In the genomic region with DNA sequence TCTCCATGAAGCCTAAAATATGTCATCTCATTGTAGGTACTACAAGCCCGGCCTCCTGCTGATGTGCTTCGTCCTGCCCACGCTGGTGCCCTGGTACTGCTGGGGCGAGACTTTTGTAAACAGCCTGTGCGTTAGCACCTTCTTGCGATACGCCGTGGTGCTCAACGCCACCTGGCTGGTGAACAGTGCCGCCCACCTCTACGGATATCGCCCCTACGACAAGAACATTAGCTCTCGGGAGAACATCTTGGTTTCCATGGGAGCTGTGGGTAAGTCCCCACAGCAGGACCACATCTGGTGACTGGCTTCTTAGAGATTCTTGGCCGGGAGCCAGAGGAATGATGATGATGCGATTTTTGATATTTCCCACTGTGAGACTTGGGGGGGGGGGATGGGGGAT, we compare ENCODE assay signal across 8 mouse cellular contexts. TPM values are rescaled to one million over a fixed set of nuclear protein-coding genes. Genes with fewer than 3 reads are reported as not detected.
DNase-seq lines count a peak whose midpoint lies in the region; ATAC-seq and TF ChIP-seq lines count a peak whose summit lies in the region.

No protein-coding gene starts in this region.

- DNase-seq in heart, embryonic 10.5 days (ENCODE audit: low spot score), result peak; percentile 58
- no peak for DNase-seq in heart, adult 2 months
- DNase-seq in CH12.LX (ENCODE audit: extremely low read depth), result no peak
- DNase-seq in thymus, postnatal 14 days, result no peak
- DNase-seq in thymus, postnatal 25 days, result no peak

- no peak overlapping the region for H3K4me3 ChIP-seq in heart, embryonic 10.5 days
- no peak overlapping the region for H3K4me3 ChIP-seq in heart, adult 2 months
- no peak overlapping the region for H3K4me3 ChIP-seq in CH12.LX (replicated peaks in 1 of 3; ENCODE audit: low read depth in 2 of 3, low read length in 2 of 3, poor library complexity in 1 of 3)
- no peak overlapping the region for H3K4me3 ChIP-seq in forebrain, embryonic 15.5 days
- no peak overlapping the region for H3K4me3 ChIP-seq in lung, embryonic 16.5 days (ENCODE audit: low read length)
- H3K4me3 ChIP-seq in heart, embryonic 12.5 days, result no peak overlapping the region

- no peak for TF ChIP-seq RAD21 in CH12.LX (IDR thresholded peaks at IDR 0.05; ENCODE audit: low read depth, low read length)

- H3K4me2 ChIP-seq in CH12.LX (ENCODE audit: insufficient read depth, low read depth, poor library complexity, severe bottlenecking), result no peak overlapping the region
- H3K4me2 ChIP-seq in forebrain, embryonic 15.5 days (replicated peaks), result 0 out of 2 replicates have a peak overlapping the region, but pooled peaks have one; percentile 6
- no peak overlapping the region for H3K4me2 ChIP-seq in lung, embryonic 16.5 days (ENCODE audit: low read depth, low read length)
- H3K4me2 ChIP-seq in heart, embryonic 12.5 days, result no peak overlapping the region

- no peak for TF ChIP-seq EP300 in heart, adult 2 months (IDR thresholded peaks at IDR 0.05; ENCODE audit: insufficient read depth, low read depth, low read length)
- TF ChIP-seq EP300 in CH12.LX (IDR thresholded peaks at IDR 0.05; ENCODE audit: low read length), result no peak

- in situ Hi-C loops in CH12.LX (cut with MboI; ENCODE audit: low pct_ligation_motif_present, low pct_unique_long_range_greater_than_20kb, low sequenced_read_pairs), result no loop called here

- no peaks in the 10 kb centered on the region for H3K9me3 ChIP-seq in heart, embryonic 10.5 days
- no peaks in the 10 kb centered on the region for H3K9me3 ChIP-seq in CH12.LX (replicated peaks; ENCODE audit: low read length)
- H3K9me3 ChIP-seq in forebrain, embryonic 15.5 days, result no peaks in the 10 kb centered on the region
- no peaks in the 10 kb centered on the region for H3K9me3 ChIP-seq in lung, embryonic 16.5 days (ENCODE audit: control insufficient read depth, low read length)
- H3K9me3 ChIP-seq in heart, embryonic 12.5 days (replicated peaks), result no peaks in the 10 kb centered on the region

- intact Hi-C loops in heart, adult 2 months (cut with DNase I), result no loop called here

- no peak for ATAC-seq in forebrain, embryonic 15.5 days (replicated peaks)
- ATAC-seq in lung, embryonic 16.5 days (ENCODE audit: low read depth), result peak; percentile 34; the same call in 1 of the 2 replicates
- ATAC-seq in heart, embryonic 12.5 days (ENCODE audit: insufficient number of reproducible peaks, low FRiP score), result no peak

- TF ChIP-seq POLR2A in heart, adult 2 months (IDR thresholded peaks at IDR 0.05; ENCODE audit: insufficient read depth, low read depth, low read length), result no peak
- no peak for TF ChIP-seq POLR2A in CH12.LX (IDR thresholded peaks at IDR 0.05; ENCODE audit: low read depth, low read length)

- WGBS in heart, embryonic 10.5 days, result 90% methylated on average over 16 of the region's 16 CpGs
- WGBS in heart, adult 2 months, result 79% methylated on average over 16 of the region's 16 CpGs
- 59% methylated on average over 16 of the region's 16 CpGs for WGBS in forebrain, embryonic 15.5 days
- WGBS in lung, embryonic 16.5 days, result 40% methylated on average over 16 of the region's 16 CpGs
- WGBS in heart, embryonic 12.5 days, result 85% methylated on average over 16 of the region's 16 CpGs

- 0 out of 2 replicates have a peak, but pooled peaks cover 4% of the 10 kb centered on the region for H3K27me3 ChIP-seq in heart, embryonic 10.5 days (ENCODE audit: insufficient read depth, poor library complexity, severe bottlenecking)
- no peaks in the 10 kb centered on the region for H3K27me3 ChIP-seq in heart, adult 2 months (ENCODE audit: control insufficient read depth, insufficient read depth, low read length)
- H3K27me3 ChIP-seq in CH12.LX (replicated peaks), result no peaks in the 10 kb centered on the region
- H3K27me3 ChIP-seq in forebrain, embryonic 15.5 days, result no peaks in the 10 kb centered on the region
- no peaks in the 10 kb centered on the region for H3K27me3 ChIP-seq in lung, embryonic 16.5 days (ENCODE audit: control insufficient read depth, insufficient read depth, low read depth, low read length)
- H3K27me3 ChIP-seq in heart, embryonic 12.5 days (replicated peaks), result no peaks in the 10 kb centered on the region

- H3K36me3 ChIP-seq in heart, embryonic 10.5 days, result peaks cover 99% of the 10 kb centered on the region
- no peaks in the 10 kb centered on the region; the same call in 1 of the 2 replicates for H3K36me3 ChIP-seq in heart, adult 2 months (ENCODE audit: control insufficient read depth, insufficient read depth, low read length)
- H3K36me3 ChIP-seq in CH12.LX (replicated peaks in 1 of 2; ENCODE audit: control insufficient read depth in 1 of 2, insufficient read depth in 1 of 2, low read length in 1 of 2), result peaks cover 90 to 94% of the 10 kb centered on the region in 2 experiments
- peaks cover 85% of the 10 kb centered on the region for H3K36me3 ChIP-seq in forebrain, embryonic 15.5 days
- H3K36me3 ChIP-seq in lung, embryonic 16.5 days (ENCODE audit: control insufficient read depth, insufficient read depth, low read length), result peaks cover 65% of the 10 kb centered on the region
- H3K36me3 ChIP-seq in heart, embryonic 12.5 days, result peaks cover 97% of the 10 kb centered on the region

- no peak overlapping the region for H3K27ac ChIP-seq in heart, embryonic 10.5 days
- H3K27ac ChIP-seq in heart, adult 2 months, result no peak overlapping the region
- H3K27ac ChIP-seq in CH12.LX (ENCODE audit: insufficient read depth, low read depth), result peak overlapping the region; percentile 16; the same call in 1 of the 2 replicates
- H3K27ac ChIP-seq in forebrain, embryonic 15.5 days (replicated peaks), result 0 out of 2 replicates have a peak overlapping the region, but pooled peaks have one; percentile 7
- H3K27ac ChIP-seq in lung, embryonic 16.5 days (ENCODE audit: low read length), result peak overlapping the region; percentile 32; the same call in 1 of the 2 replicates
- no peak overlapping the region for H3K27ac ChIP-seq in heart, embryonic 12.5 days (ENCODE audit: poor library complexity, severe bottlenecking)

- peaks cover 48% of the 10 kb centered on the region for H3K4me1 ChIP-seq in heart, embryonic 10.5 days
- peaks cover 5% of the 10 kb centered on the region for H3K4me1 ChIP-seq in heart, adult 2 months (ENCODE audit: control insufficient read depth, insufficient read depth, low read length)
- H3K4me1 ChIP-seq in CH12.LX (ENCODE audit: control insufficient read depth in 1 of 2, insufficient read depth in 2 of 2), result peaks cover 18 to 69% of the 10 kb centered on the region in 2 experiments
- peaks cover 90% of the 10 kb centered on the region for H3K4me1 ChIP-seq in forebrain, embryonic 15.5 days
- H3K4me1 ChIP-seq in lung, embryonic 16.5 days (replicated peaks; ENCODE audit: control insufficient read depth, insufficient read depth, low read length), result peaks cover 75% of the 10 kb centered on the region
- H3K4me1 ChIP-seq in heart, embryonic 12.5 days (replicated peaks), result peaks cover 58% of the 10 kb centered on the region

- dilution Hi-C loops in CH12.LX (cut with MboI; ENCODE audit: extremely low pct_ligation_motif_present, extremely low pct_unique_long_range_greater_than_20kb, low sequenced_read_pairs), result no loop called here

- H3K9ac ChIP-seq in heart, adult 2 months (ENCODE audit: low read depth, low read length), result no peak overlapping the region
- no peak overlapping the region for H3K9ac ChIP-seq in CH12.LX (ENCODE audit: insufficient read depth, low read depth)
- H3K9ac ChIP-seq in forebrain, embryonic 15.5 days (replicated peaks), result no peak overlapping the region; the same call in 1 of the 2 replicates
- no peak overlapping the region for H3K9ac ChIP-seq in lung, embryonic 16.5 days (ENCODE audit: low read length)
- H3K9ac ChIP-seq in heart, embryonic 12.5 days, result no peak overlapping the region

- TF ChIP-seq CTCF in heart, adult 2 months (IDR thresholded peaks at IDR 0.05), result no peak
- TF ChIP-seq CTCF in CH12.LX (conservative IDR thresholded peaks at IDR 0.05 in 1 of 2, IDR thresholded peaks at IDR 0.05 in 1 of 2; ENCODE audit: low read depth in 2 of 2, low read length in 2 of 2), result no peak

- no peaks in the 10 kb centered on the region for H3K79me2 ChIP-seq in heart, adult 2 months (replicated peaks; ENCODE audit: control insufficient read depth, insufficient read depth, low read length)
- H3K79me2 ChIP-seq in CH12.LX (replicated peaks; ENCODE audit: control insufficient read depth, extremely low read depth, insufficient read depth, poor library complexity, severe bottlenecking), result peaks cover 55% of the 10 kb centered on the region

TF ChIP-seq in CH12.LX, 34 proteins besides CTCF, POLR2A, EP300 and RAD21 (continues in another document):
- TF ChIP-seq PAX5 (IDR thresholded peaks at IDR 0.05; ENCODE audit: low read length) (no peak), USF1 (IDR thresholded peaks at IDR 0.05; ENCODE audit: low read depth, low read length) (no peak), ZC3H11A (IDR thresholded peaks at IDR 0.05; ENCODE audit: low read depth, low read length) (no peak), IRF4 (IDR thresholded peaks at IDR 0.05; ENCODE audit: low read depth, low read length) (no peak), ZNF384 (IDR thresholded peaks at IDR 0.05; ENCODE audit: low read depth, low read length) (no peak), MYC (IDR thresholded peaks at IDR 0.05; ENCODE audit: low read depth, low read length) (no peak), ELF1 (IDR thresholded peaks at IDR 0.05; ENCODE audit: low read depth, low read length) (no peak)

RNA-seq across cellular contexts. Expression of gene Scd2, which starts 7.7 kb away (rescaled TPM):
- 195 and 207 TPM in 2 replicates for polyA plus RNA-seq in heart, embryonic 10.5 days (2016; fragmentation: Nextera tagmentation; extraction: Ambion mirVana)
- total RNA-seq in heart, adult 2 months (2021), result 10 to 100 TPM in 1 of 2 experiments, 1 to 10 TPM in 1; 9.2 to 12.2 TPM
- 21.2 and 31.1 TPM in 2 replicates for polyA plus RNA-seq in heart, adult 2 months (2012; rRNA removed)
- 204 and 212 TPM in 2 replicates for total RNA-seq in CH12.LX (2012; rRNA removed)
- 123 and 205 TPM in 2 replicates for total RNA-seq in CH12.LX (2014; rRNA removed)
- 274 and 408 TPM in 2 replicates for polyA plus RNA-seq in CH12.LX (2012; ENCODE audit: insufficient read length, low read depth)
- 253 and 267 TPM in 2 replicates for polyA plus RNA-seq in forebrain, embryonic 15.5 days (2015; fragmentation: Nextera tagmentation; extraction: Ambion mirVana)
- polyA plus RNA-seq in lung, embryonic 16.5 days (2015; fragmentation: Nextera tagmentation; extraction: Ambion mirVana), result 225 and 232 TPM in 2 replicates
- 216 and 231 TPM in 2 replicates for polyA plus RNA-seq in heart, embryonic 12.5 days (2016; fragmentation: Nextera tagmentation; extraction: Ambion mirVana)

RNA-seq across cellular contexts. Expression of gene Scd4, which starts 31.7 kb away (rescaled TPM):
- 0.06 and 0.16 TPM in 2 replicates for polyA plus RNA-seq in heart, embryonic 10.5 days (2016; fragmentation: Nextera tagmentation; extraction: Ambion mirVana)
- 1 to 10 TPM; 4.6 to 6.0 TPM for total RNA-seq in heart, adult 2 months (2021)
- 9.0 and 12.6 TPM in 2 replicates for polyA plus RNA-seq in heart, adult 2 months (2012; rRNA removed)
- total RNA-seq in CH12.LX (2012; rRNA removed) (0.08 TPM in 1 of 2 replicates, not detected in the other), CH12.LX (2014; rRNA removed) (0.18 TPM in 1 of 2 replicates, not detected in the other)
- polyA plus RNA-seq in CH12.LX (2012; ENCODE audit: insufficient read length, low read depth), result 0.10 and 0.11 TPM in 2 replicates
- polyA plus RNA-seq in forebrain, embryonic 15.5 days (2015; fragmentation: Nextera tagmentation; extraction: Ambion mirVana), result 0.15 and 0.23 TPM in 2 replicates
- polyA plus RNA-seq in lung, embryonic 16.5 days (2015; fragmentation: Nextera tagmentation; extraction: Ambion mirVana), result 0.40 and 0.49 TPM in 2 replicates
- 0.29 and 0.42 TPM in 2 replicates for polyA plus RNA-seq in heart, embryonic 12.5 days (2016; fragmentation: Nextera tagmentation; extraction: Ambion mirVana)

Comparison
In these comparisons a context has a peak if more than half of its experiments do, and no peak if none do; other contexts are left out.
1. H3K27ac ChIP-seq: peak in CH12.LX (single experiment), forebrain, embryonic 15.5 days (single experiment) and lung, embryonic 16.5 days (single experiment); none in heart, embryonic 10.5 days (single experiment), heart, adult 2 months (single experiment) and heart, embryonic 12.5 days (single experiment).